Mouse (Mus musculus): Measurements from ENCODE around the gene Wdr83.

- no peak for TF ChIP-seq CTCF (IDR thresholded peaks at IDR 0.05; ENCODE audit: extremely low read depth, insufficient read length, insufficient replicate concordance, low read depth, low read length)
- no peak for TF ChIP-seq POLR2A (IDR thresholded peaks at IDR 0.05; ENCODE audit: low read depth, low read length)
Measured at GRCm38 (mm10) chr8:85095566-85095965, 14.5 kb upstream of the Wdr83 start.

Measured in small intestine, adult 2 months (tissue).